Mouse (Mus musculus) granulocyte monocyte progenitor cell, adult 5-6 weeks (primary cell): Measurements from ENCODE around the gene Dsel. TPM values are rescaled to one million over a fixed set of nuclear protein-coding genes. Genes with fewer than 3 reads are reported as not detected.
A peak's percentile ranks its signal among the peaks of the same experiment; 100 is the strongest.

Source experiments
- ATAC-seq: replicated peaks from 2 replicates; pipeline ENCODE4 v1.8.0; 2016; ENCODE audit warnings: mild to moderate bottlenecking, moderate TSS enrichment, inconsistent platforms; ENCODE audit not compliant: poor library complexity, severe bottlenecking
- total RNA-seq, 2 experiments: library from RNA; stranded (forward) in 1 of 2; stranded (reverse) in 1 of 2; fragments of 200-712, 200-1000 nt in 1 of 2; fragments of >200 nt in 1 of 2; fragmentation: Nextera tagmentation in 1 of 2; gene quantifications; 2 replicates each; pipeline ENCODE4 v1.2.3; 2014 to 2017

The Dsel gene
- total RNA-seq (2014; fragmentation: Nextera tagmentation) (0.34 and 3.6 TPM in 2 replicates), total RNA-seq (2017) (4.0 and 4.6 TPM in 2 replicates)

DNA sequence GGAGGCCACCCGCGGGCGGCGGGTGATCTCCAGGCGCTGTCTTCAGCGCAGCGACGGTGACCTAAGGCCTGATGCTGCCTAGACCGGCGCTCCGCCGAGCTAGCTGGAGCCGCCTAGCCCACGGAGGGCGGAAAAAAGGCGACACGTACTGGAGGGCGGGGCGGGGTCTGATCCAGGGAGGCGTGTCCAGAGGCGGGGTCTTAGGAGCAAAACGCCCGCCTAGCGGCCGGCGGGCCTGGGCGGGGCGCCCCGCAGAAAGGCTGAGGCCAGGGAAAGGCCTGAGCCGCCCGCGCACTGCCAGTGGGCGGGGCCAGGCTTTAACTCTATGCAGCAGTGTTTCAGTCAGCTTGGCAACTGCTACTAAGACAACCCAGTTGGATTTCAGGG, at the start of gene Dsel:
Gene Dsel (minus strand): TSS at position 140 of the 387 bp plus-strand sequence.
- ATAC-seq = peak; percentile 95

DNA sequence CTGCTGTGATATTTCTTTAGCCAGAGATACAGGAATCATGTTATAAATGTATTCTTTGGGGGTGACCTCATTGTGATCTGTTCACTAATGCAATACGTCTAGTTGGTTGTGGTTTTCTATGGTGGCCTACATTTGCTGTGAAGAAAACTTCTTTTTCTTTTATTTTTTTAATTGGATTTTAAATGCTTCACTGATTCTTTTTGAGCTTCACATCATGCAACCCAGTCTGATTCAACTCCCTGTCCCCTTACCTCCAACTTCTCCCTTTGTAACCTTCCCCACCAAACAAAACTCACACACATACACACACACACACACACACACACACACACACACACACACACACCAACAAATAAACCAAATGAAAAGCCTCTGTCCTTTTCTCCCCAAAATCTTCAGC, 46.7 kb upstream of the Dsel start:
- no peak for ATAC-seq

- no peak for ATAC-seq
These were observed 18.6 kb upstream of the Dsel start for GRCm38 (mm10) chr1:111883336-111883735.

GRCm38 (mm10) chr1:111875784-111876183, 11.1 kb upstream of the Dsel start:
- ATAC-seq = no peak

GRCm38 (mm10) chr1:111873196-111873595, 8.5 kb upstream of the Dsel start:
- ATAC-seq = no peak

DNA sequence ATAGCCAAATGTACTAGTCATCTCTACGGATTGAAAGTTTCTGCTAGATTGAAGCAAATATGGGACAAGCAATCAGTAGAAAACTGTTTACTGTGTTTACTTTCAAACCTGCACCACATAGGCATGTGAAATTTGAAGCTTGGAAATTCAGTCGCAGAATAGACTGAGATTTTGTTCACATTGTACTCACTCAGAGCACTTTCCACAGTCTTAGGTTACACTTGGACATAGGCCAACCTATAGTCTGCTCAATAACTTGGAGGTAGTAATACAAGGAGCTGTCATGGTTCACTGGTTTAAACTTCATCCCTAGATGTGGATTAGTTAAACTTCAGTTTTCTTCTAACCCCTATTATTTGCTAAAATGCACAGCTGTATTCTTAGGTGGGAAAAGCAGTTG, 749 bp upstream of the Dsel start:
- no peak for ATAC-seq

GRCm38 (mm10) chr1:111864063-111864778, 497 bp downstream of the Dsel start:
- peak; percentile 61 for ATAC-seq

- no peak for ATAC-seq
These were observed 6.9 kb downstream of the Dsel start for GRCm38 (mm10) chr1:111857852-111858251.

GRCm38 (mm10) chr1:111852439-111852838, 12.3 kb downstream of the Dsel start:
- ATAC-seq = no peak

GRCm38 (mm10) chr1:111833583-111834225, 31.0 kb downstream of the Dsel start:
- no peak for ATAC-seq
